In genomic region chr5:4561139-4561470, GRCm38 (mm10) we compare ENCODE assay signal across 26 mouse cellular contexts.
DNase-seq lines count a peak whose midpoint lies in the region; ATAC-seq and TF ChIP-seq lines count a peak whose summit lies in the region.
"Had no signal": no experiment of that assay in that cellular context is flagged by ENCODE, and none has a peak within 500 bp of the region (broad histone marks: within the 10 kb centered on the region; RNA-seq: fewer than 3 reads in every experiment).

No protein-coding gene starts in this region.

- no peak overlapping the region for H3K4me2 ChIP-seq in kidney, embryonic 16.5 days (replicated peaks; ENCODE audit: low read depth, low read length)
- H3K4me2 ChIP-seq in kidney, embryonic 14.5 days (replicated peaks; ENCODE audit: low read depth, low read length): no peak overlapping the region
- H3K4me2 ChIP-seq: heart, embryonic 12.5 days; heart, embryonic 15.5 days; hindbrain, embryonic 13.5 days had no signal

- no peaks in the 10 kb centered on the region for H3K27me3 ChIP-seq in kidney, embryonic 16.5 days (ENCODE audit: insufficient read depth, low read length)
- no peaks in the 10 kb centered on the region for H3K27me3 ChIP-seq in kidney, embryonic 14.5 days (ENCODE audit: control insufficient read depth, insufficient read depth, low read length)
- H3K27me3 ChIP-seq: heart, embryonic 12.5 days; heart, embryonic 15.5 days; hindbrain, embryonic 13.5 days had no signal

- H3K4me1 ChIP-seq in kidney, embryonic 16.5 days (ENCODE audit: insufficient read depth, low read length): no peaks in the 10 kb centered on the region; the same call in 1 of the 2 replicates
- no peaks in the 10 kb centered on the region for H3K4me1 ChIP-seq in kidney, embryonic 14.5 days (ENCODE audit: control insufficient read depth, insufficient read depth, low read length)
- no peaks in the 10 kb centered on the region for H3K4me1 ChIP-seq in lung, adult 2 months (ENCODE audit: control insufficient read depth, insufficient read depth, low read length)
- H3K4me1 ChIP-seq: heart, embryonic 12.5 days; heart, embryonic 15.5 days; hindbrain, embryonic 10.5 days; hindbrain, embryonic 13.5 days had no signal

- DNase-seq in fibroblast of lung, adult 2 months (ENCODE audit: low read depth): peak; percentile 7
- DNase-seq in lung, adult 2 months: no peak
- no peak for DNase-seq in thymus, postnatal 10 days (ENCODE audit: low spot score in 2 of 2)
- DNase-seq: adrenal gland, adult 8-10 months; adrenal gland, postnatal 25 days; B cell, adult 2 months; cerebellum, adult 11-12 months; cerebellum, adult 8-10 months; cerebellum, postnatal 10 days; forebrain, postnatal 0 days; gastrocnemius, adult 2 months; gastrocnemius, postnatal 14 days; heart, adult 18-20 months; heart, postnatal 10 days; heart, postnatal 36 days had no signal

- no peak overlapping the region for H3K4me3 ChIP-seq in kidney, embryonic 16.5 days (ENCODE audit: low read length)
- H3K4me3 ChIP-seq in kidney, embryonic 14.5 days (ENCODE audit: low read length): no peak overlapping the region
- no peak overlapping the region for H3K4me3 ChIP-seq in lung, adult 2 months (replicated peaks; ENCODE audit: extremely low read depth, low read depth, low read length)
- H3K4me3 ChIP-seq: gastrocnemius, adult 2 months; heart, embryonic 12.5 days; heart, embryonic 15.5 days; hindbrain, embryonic 10.5 days; hindbrain, embryonic 13.5 days had no signal

- H3K27ac ChIP-seq in kidney, embryonic 16.5 days (ENCODE audit: low read length): 0 out of 2 replicates have a peak overlapping the region, but pooled peaks have one; percentile 37
- H3K27ac ChIP-seq in kidney, embryonic 14.5 days (ENCODE audit: low read depth, low read length): no peak overlapping the region
- H3K27ac ChIP-seq: gastrocnemius, adult 2 months; heart, embryonic 15.5 days; hindbrain, embryonic 10.5 days; hindbrain, embryonic 13.5 days had no signal

- no peak for TF ChIP-seq CTCF in lung, adult 2 months (IDR thresholded peaks at IDR 0.05; ENCODE audit: insufficient read depth, low read length)

- WGBS in kidney, embryonic 16.5 days: 49% methylated on average over 4 of the region's 4 CpGs
- whole genome bisulfite sequencing in kidney, embryonic 14.5 days: 50% methylated on average over 4 of the region's 4 CpGs
- 59% methylated on average over 4 of the region's 4 CpGs for WGBS in lung, adult 2 months

- no peak for TF ChIP-seq POLR2A in lung, adult 2 months (IDR thresholded peaks at IDR 0.05; ENCODE audit: borderline replicate concordance, extremely low read depth, low read depth, low read length)

- ATAC-seq in kidney, embryonic 16.5 days (ENCODE audit: low FRiP score, low TSS enrichment): 0 out of 2 replicates have a peak, but pooled peaks have one; percentile 4
- no peak; the same call in 1 of the 2 replicates for ATAC-seq in kidney, embryonic 14.5 days (ENCODE audit: low FRiP score, low TSS enrichment)
- ATAC-seq in megakaryocyte, adult 5-6 weeks (ENCODE audit: poor library complexity, severe bottlenecking): peak; percentile 60
- no peak for ATAC-seq in CD4-positive, CD25-positive, alpha-beta regulatory T cell, adult 4 months
- ATAC-seq: activated CD4-positive, CD25-positive, alpha-beta regulatory T cell, adult 4 months; forebrain, embryonic 14.5 days; forebrain, postnatal 0 days; hindbrain, embryonic 16.5 days had no signal

- peaks cover 5% of the 10 kb centered on the region for H3K9me3 ChIP-seq in kidney, embryonic 16.5 days (ENCODE audit: low read length)
- H3K9me3 ChIP-seq in kidney, embryonic 14.5 days (ENCODE audit: control insufficient read depth, low read length): no peaks in the 10 kb centered on the region
- H3K9me3 ChIP-seq: heart, embryonic 15.5 days; hindbrain, embryonic 10.5 days had no signal

- no peak overlapping the region for H3K9ac ChIP-seq in kidney, embryonic 16.5 days (replicated peaks; ENCODE audit: low read length)
- H3K9ac ChIP-seq in kidney, embryonic 14.5 days (ENCODE audit: low read depth, low read length): no peak overlapping the region
- H3K9ac ChIP-seq: forebrain, postnatal 0 days; heart, embryonic 12.5 days; heart, embryonic 15.5 days; hindbrain, embryonic 13.5 days had no signal

- H3K36me3 ChIP-seq in kidney, embryonic 16.5 days (ENCODE audit: insufficient read depth, low read length): no peaks in the 10 kb centered on the region
- H3K36me3 ChIP-seq in kidney, embryonic 14.5 days (ENCODE audit: control insufficient read depth, insufficient read depth, low read length): no peaks in the 10 kb centered on the region
- H3K36me3 ChIP-seq: heart, embryonic 12.5 days; heart, embryonic 15.5 days; hindbrain, embryonic 10.5 days; hindbrain, embryonic 13.5 days had no signal

Comparison
In these comparisons a context has a peak if more than half of its experiments do, and no peak if none do; other contexts are left out.
1. ATAC-seq: peak in kidney, embryonic 16.5 days (single experiment) and megakaryocyte, adult 5-6 weeks (single experiment); none in kidney, embryonic 14.5 days (single experiment) and CD4-positive, CD25-positive, alpha-beta regulatory T cell, adult 4 months (single experiment).